Mouse (Mus musculus) MEL (cell line): Measurements from ENCODE around the gene Morf4l2.

Experiments
- CTCF ChIP-seq, 3 experiments: IDR thresholded peaks in 2 of 3; conservative IDR thresholded peaks in 1 of 3; 2 replicates each; pipeline ENCODE4 v1.5.1; 2011 to 2012; ENCODE audit warnings: low read length in 3 of 3, low read depth in 2 of 3, mild to moderate bottlenecking in 2 of 3, improper control_type of control experiment in 1 of 3, inconsistent platforms in 1 of 3, mixed read lengths in 1 of 3, moderate library complexity in 1 of 3; ENCODE audit not compliant: control insufficient read depth in 1 of 3, insufficient read depth in 1 of 3, poor library complexity in 1 of 3, severe bottlenecking in 1 of 3
- EP300 ChIP-seq, 2 experiments: IDR thresholded peaks; 2 replicates each; pipeline ENCODE4 v1.6.1; 2011; ENCODE audit warnings: improper control_type of control experiment in 2 of 2, low read length in 2 of 2, low read depth in 1 of 2, mild to moderate bottlenecking in 1 of 2
- ETS1 ChIP-seq: IDR thresholded peaks from 2 replicates; pipeline ENCODE4 v1.6.1; 2012; ENCODE audit warnings: low read depth, mild to moderate bottlenecking, inconsistent platforms, low read length, improper control_type of control experiment, moderate library complexity
- MAX ChIP-seq: IDR thresholded peaks from 2 replicates; pipeline ENCODE4 v1.6.1; 2011; ENCODE audit warnings: low read length, improper control_type of control experiment
- POLR2A ChIP-seq, 2 experiments: IDR thresholded peaks; 2 replicates each; pipeline ENCODE4 v1.6.1; 2011 to 2012; ENCODE audit warnings: low read length in 2 of 2, mild to moderate bottlenecking in 2 of 2, control low read depth in 1 of 2, improper control_type of control experiment in 1 of 2, low read depth in 1 of 2, moderate library complexity in 1 of 2; ENCODE audit not compliant: control insufficient read depth in 1 of 2, insufficient read depth in 1 of 2, poor library complexity in 1 of 2
- UBTF ChIP-seq: IDR thresholded peaks from 2 replicates; pipeline ENCODE4 v1.6.1; 2012; ENCODE audit warnings: low read depth, mild to moderate bottlenecking, inconsistent platforms, low read length, improper control_type of control experiment, moderate library complexity, borderline replicate concordance; ENCODE audit not compliant: insufficient read depth
- USF2 ChIP-seq, 2 experiments: IDR thresholded peaks; 2 replicates each; pipeline ENCODE4 v1.6.1; 2011 to 2012; ENCODE audit warnings: improper control_type of control experiment in 2 of 2, low read length in 2 of 2, borderline replicate concordance in 1 of 2, inconsistent platforms in 1 of 2, low read depth in 1 of 2, mild to moderate bottlenecking in 1 of 2; ENCODE audit not compliant: insufficient read depth in 1 of 2
- ZKSCAN1 ChIP-seq: IDR thresholded peaks from 2 replicates; pipeline ENCODE4 v1.6.1; 2012; ENCODE audit warnings: low read depth, mild to moderate bottlenecking, inconsistent platforms, low read length, improper control_type of control experiment, moderate library complexity
- ZMIZ1 ChIP-seq: IDR thresholded peaks from 2 replicates; pipeline ENCODE4 v1.6.1; 2012; ENCODE audit warnings: low read depth, mild to moderate bottlenecking, inconsistent platforms, low read length, improper control_type of control experiment, moderate library complexity

DNA sequence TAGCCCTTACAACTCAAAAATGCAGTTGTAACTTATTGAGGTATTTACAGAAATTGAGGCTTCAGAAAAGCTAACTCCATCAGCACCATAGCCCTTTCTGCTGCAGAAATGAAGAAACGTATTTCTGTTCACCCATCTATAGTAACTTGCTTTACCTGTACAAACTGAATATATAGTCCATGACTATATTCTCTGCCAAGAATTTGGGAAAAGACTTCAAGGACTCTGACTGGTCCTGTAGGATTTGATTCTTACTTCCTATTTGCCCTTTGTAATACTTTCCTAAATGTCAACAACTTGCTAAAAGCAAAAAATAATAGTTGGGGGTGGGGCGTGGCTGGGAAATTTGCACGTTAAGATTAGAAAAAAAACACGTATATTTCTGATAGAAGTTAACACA lies 11.5 kb downstream of the Morf4l2 start:
- TF ChIP-seq CTCF (IDR thresholded peaks at IDR 0.05 in 2 of 3, conservative IDR thresholded peaks at IDR 0.05 in 1 of 3; ENCODE audit: control insufficient read depth in 1 of 3, insufficient read depth in 1 of 3, low read depth in 2 of 3, low read length in 3 of 3, poor library complexity in 1 of 3, severe bottlenecking in 1 of 3): no peak
- no peak for TF ChIP-seq ETS1
- TF ChIP-seq POLR2A (IDR thresholded peaks at IDR 0.05; ENCODE audit: control insufficient read depth in 1 of 2, insufficient read depth in 1 of 2, low read depth in 1 of 2, low read length in 2 of 2, poor library complexity in 1 of 2): no peak
- TF ChIP-seq UBTF: no peak
- TF ChIP-seq MAX: no peak
- TF ChIP-seq ZMIZ1: no peak
- no peak for TF ChIP-seq USF2 (IDR thresholded peaks at IDR 0.05; ENCODE audit: borderline replicate concordance in 1 of 2, insufficient read depth in 1 of 2, low read depth in 1 of 2, low read length in 2 of 2)
- TF ChIP-seq ZKSCAN1: no peak
- TF ChIP-seq EP300 (IDR thresholded peaks at IDR 0.05; ENCODE audit: low read depth in 1 of 2, low read length in 2 of 2): no peak
